Mouse (Mus musculus) limb, embryonic 14.5 days (tissue): ENCODE data around the gene Dennd6a. TPM values are rescaled to one million over a fixed set of nuclear protein-coding genes. Genes with fewer than 3 reads are reported as not detected.

Experiments used
- ATAC-seq: fragments of 200-750 bp; cut with Nextera tagmentation; 2 replicates; pipeline ENCODE4 v1.8.0; 2017; ENCODE audit warnings: low read depth, moderate number of reproducible peaks, moderate TSS enrichment; ENCODE audit not compliant: low FRiP score
- DNase-seq: peaks from one replicate; pipeline ENCODE4 v3.0.0-alpha.2; 2015; ENCODE audit warnings: low spot score
- H3K27ac ChIP-seq: fragments of 300-500 bp; sonication (generic); replicated peaks from 2 replicates; pipeline ENCODE4 v1.5.1; 2014; ENCODE audit warnings: low read depth, mild to moderate bottlenecking, low read length, moderate library complexity, mixed read lengths
- H3K27me3 ChIP-seq: fragments of 300-500 bp; sonication (generic); 2 replicates; pipeline ENCODE4 v1.6.1; 2014; ENCODE audit warnings: low read length, mixed read lengths; ENCODE audit not compliant: control insufficient read depth, insufficient read depth
- H3K36me3 ChIP-seq: fragments of 300-500 bp; sonication (generic); 2 replicates; pipeline ENCODE4 v1.6.1; 2014; ENCODE audit warnings: mild to moderate bottlenecking, low read length, moderate library complexity, mixed read lengths; ENCODE audit not compliant: control insufficient read depth, insufficient read depth
- H3K4me1 ChIP-seq: fragments of 300-500 bp; sonication (generic); 2 replicates; pipeline ENCODE4 v1.6.1; 2014; ENCODE audit warnings: antibody characterized with exemption, low read length, mixed read lengths; ENCODE audit not compliant: control insufficient read depth, insufficient read depth
- H3K4me2 ChIP-seq: fragments of 300-500 bp; sonication (generic); replicated peaks from 2 replicates; pipeline ENCODE4 v1.6.1; 2014; ENCODE audit warnings: low read depth, mild to moderate bottlenecking, low read length, moderate library complexity; ENCODE audit not compliant: severe bottlenecking
- H3K4me3 ChIP-seq: fragments of 300-500 bp; sonication (generic); replicated peaks from 2 replicates; pipeline ENCODE4 v1.5.1; 2014; ENCODE audit warnings: low read length
- H3K9ac ChIP-seq: fragments of 300-500 bp; sonication (generic); 2 replicates; pipeline ENCODE4 v1.6.1; 2014; ENCODE audit warnings: mild to moderate bottlenecking, low read depth, low read length, moderate library complexity; ENCODE audit not compliant: severe bottlenecking
- H3K9me3 ChIP-seq: fragments of 300-500 bp; sonication (generic); 2 replicates; pipeline ENCODE4 v1.6.1; 2016; ENCODE audit warnings: low read length; ENCODE audit not compliant: control insufficient read depth
- POLR2A ChIP-seq: fragments of 200-500 bp; IDR thresholded peaks from 2 replicates; pipeline ENCODE4 v1.8.0; 2012; ENCODE audit warnings: inconsistent platforms, mild to moderate bottlenecking, moderate library complexity, borderline replicate concordance; ENCODE audit not compliant: insufficient read depth, insufficient read length; ENCODE audit errors: extremely low read depth
- WGBS: fragments of 180-500 bp; shearing (Covaris S2); extraction: QIAGEN DNeasy Blood & Tissue Kit; methylation state at CpG from one replicate; pipeline ENCODE4 v1.1.7; 2014; 5-methylcytosine and 5-hydroxymethylcytosine counted together
- polyA plus RNA-seq, 2 experiments: library from polyadenylated mRNA; depleted of rRNA in 1 of 2; stranded (reverse) in 1 of 2; unstranded in 1 of 2; fragments of >200 nt; fragmentation: Nextera tagmentation in 1 of 2; extraction: Ambion mirVana in 1 of 2; gene quantifications; 2 replicates each; pipeline versions ENCODE4 v1.2.1 to v1.2.3; 2012 to 2014

Gene Dennd6a
- polyA plus RNA-seq, 2 experiments: 19.2 to 28.7 TPM

GRCm38 (mm10) chr14:26587116-26587515, 13.5 kb downstream of the Dennd6a start:
- TF ChIP-seq POLR2A: no peak
- Histone ChIP-seq H3K4me1 (no peaks in the 10 kb centered on the region), H3K36me3 (0 out of 2 replicates have a peak, but pooled peaks cover 2% of the 10 kb centered on the region), H3K27me3 (no peaks in the 10 kb centered on the region), H3K27ac (no peak overlapping the region), H3K9ac (no peak overlapping the region), H3K9me3 (no peaks in the 10 kb centered on the region), H3K4me2 (no peak overlapping the region), H3K4me3 (no peak overlapping the region)
- no peak for ATAC-seq
- DNase-seq: no peak

- no peak overlapping the region for H3K4me2 ChIP-seq
- no peaks in the 10 kb centered on the region for H3K4me1 ChIP-seq
- no peaks in the 10 kb centered on the region for H3K27me3 ChIP-seq
- no peak overlapping the region for H3K4me3 ChIP-seq
- no peak overlapping the region for H3K27ac ChIP-seq
- peaks cover 11% of the 10 kb centered on the region for H3K36me3 ChIP-seq
- ATAC-seq (no peak), DNase-seq (no peak)
- no peak for TF ChIP-seq POLR2A
- no peaks in the 10 kb centered on the region for H3K9me3 ChIP-seq
- no peak overlapping the region for H3K9ac ChIP-seq
Measured at GRCm38 (mm10) chr14:26591353-26591752, 17.7 kb downstream of the Dennd6a start.

- DNase-seq (no peak), ATAC-seq (no peak)
- Histone ChIP-seq H3K4me3 (no peak overlapping the region), H3K9me3 (no peaks in the 10 kb centered on the region), H3K4me2 (no peak overlapping the region), H3K36me3 (peaks cover 29% of the 10 kb centered on the region), H3K9ac (no peak overlapping the region), H3K27me3 (no peaks in the 10 kb centered on the region), H3K27ac (no peak overlapping the region), H3K4me1 (no peaks in the 10 kb centered on the region)
- no peak for TF ChIP-seq POLR2A
- WGBS: 89% methylated on average over 2 of the region's 2 CpGs
Measured at GRCm38 (mm10) chr14:26593281-26593895, 19.7 kb downstream of the Dennd6a start.

GRCm38 (mm10) chr14:26595167-26595566, 21.5 kb downstream of the Dennd6a start:
- ATAC-seq: no peak
- Histone ChIP-seq H3K36me3 (peaks cover 41% of the 10 kb centered on the region), H3K9me3 (no peaks in the 10 kb centered on the region), H3K4me3 (no peak overlapping the region), H3K4me1 (no peaks in the 10 kb centered on the region), H3K9ac (no peak overlapping the region), H3K4me2 (no peak overlapping the region), H3K27ac (no peak overlapping the region), H3K27me3 (no peaks in the 10 kb centered on the region)
- no peak for TF ChIP-seq POLR2A
- 91% methylated on average over 7 of the region's 7 CpGs for WGBS
- no peak for DNase-seq

GRCm38 (mm10) chr14:26595695-26596365, 22.2 kb downstream of the Dennd6a start:
- Histone ChIP-seq H3K36me3 (peaks cover 45% of the 10 kb centered on the region), H3K9ac (no peak overlapping the region), H3K4me1 (no peaks in the 10 kb centered on the region), H3K4me3 (no peak overlapping the region), H3K4me2 (no peak overlapping the region), H3K27ac (no peak overlapping the region), H3K27me3 (no peaks in the 10 kb centered on the region), H3K9me3 (no peaks in the 10 kb centered on the region)
- no peak for DNase-seq
- no peak for ATAC-seq
- no peak for TF ChIP-seq POLR2A
- 71% methylated on average over 5 of the region's 5 CpGs for WGBS
